Mouse (Mus musculus) layer of hippocampus, adult 8-10 months (tissue): Measurements from ENCODE around the gene Gm20937. TPM values are rescaled to one million over a fixed set of nuclear protein-coding genes. Genes with fewer than 3 reads are reported as not detected.
"Not testable (repeated sequence)": the region's sequence is repeated elsewhere in the genome, so short reads cannot be mapped to it uniquely, and the experiment has no call there.

Experiments
- DNase-seq, 2 experiments: peaks; one replicate each; pipeline ENCODE4 v3.0.0; 2022; ENCODE audit warnings: low spot score in 2 of 2
- total RNA-seq, 4 experiments: library from RNA; stranded (reverse); gene quantifications; 2 replicates each; pipeline ENCODE4 v1.2.4; 2022

The Gm20937 gene
- total RNA-seq, result not detected

- not testable (repeated sequence) for DNase-seq
These were observed at the start of gene Gm20937 for GRCm38 (mm10) chrY:68294798-68295197. TSS of gene Gm20937 (minus strand) at chrY:68294898.

Other genes with a start within 250 kb of the Gm20937 start
- gene Gm20816, start 243.1 kb upstream of the Gm20937 start, total RNA-seq, result not detected